Comparison of ENCODE assay signal across 28 mouse cellular contexts in genomic region chr2:173855296-173855695, GRCm38 (mm10).
A peak's percentile ranks its signal among the peaks of the same experiment; 100 is the strongest.
DNase-seq lines count a peak whose midpoint lies in the region; ATAC-seq lines count a peak whose summit lies in the region.
"Had no signal": no experiment of that assay in that cellular context is flagged by ENCODE, and none has a peak within 500 bp of the region (broad histone marks: within the 10 kb centered on the region; RNA-seq: fewer than 3 reads in every experiment).

No protein-coding gene starts in this region.

- no peak for ATAC-seq in forebrain, embryonic 11.5 days (replicated peaks; ENCODE audit: low FRiP score)
- no peak for ATAC-seq in forebrain, embryonic 15.5 days (replicated peaks)
- ATAC-seq in hindbrain, embryonic 13.5 days (ENCODE audit: low FRiP score): no peak
- ATAC-seq: forebrain, embryonic 14.5 days had no signal

- H3K4me3 ChIP-seq in forebrain, embryonic 11.5 days (ENCODE audit: low read depth, low read length): no peak overlapping the region
- no peak overlapping the region for H3K4me3 ChIP-seq in forebrain, embryonic 15.5 days
- no peak overlapping the region for H3K4me3 ChIP-seq in hindbrain, embryonic 13.5 days
- H3K4me3 ChIP-seq: embryonic facial prominence, embryonic 12.5 days; erythroblast, embryonic 14.5 days; heart, embryonic 12.5 days; left cerebral cortex, adult 2 months; liver, embryonic 13.5 days; neural tube, embryonic 12.5 days had no signal

- H3K27me3 ChIP-seq in forebrain, embryonic 11.5 days (ENCODE audit: control insufficient read depth, insufficient read depth, low read length): no peaks in the 10 kb centered on the region
- no peaks in the 10 kb centered on the region for H3K27me3 ChIP-seq in forebrain, embryonic 15.5 days
- no peaks in the 10 kb centered on the region for H3K27me3 ChIP-seq in hindbrain, embryonic 13.5 days
- H3K27me3 ChIP-seq: embryonic facial prominence, embryonic 12.5 days; heart, embryonic 12.5 days; liver, embryonic 13.5 days; neural tube, embryonic 12.5 days had no signal

- H3K9me3 ChIP-seq in forebrain, embryonic 11.5 days (ENCODE audit: control insufficient read depth, low read length): no peaks in the 10 kb centered on the region
- H3K9me3 ChIP-seq in forebrain, embryonic 15.5 days: no peaks in the 10 kb centered on the region
- H3K9me3 ChIP-seq in hindbrain, embryonic 13.5 days: no peaks in the 10 kb centered on the region
- H3K9me3 ChIP-seq: embryonic facial prominence, embryonic 12.5 days; heart, embryonic 12.5 days; liver, embryonic 13.5 days; neural tube, embryonic 12.5 days had no signal

- 80% methylated on average over 4 of the region's 4 CpGs for WGBS in forebrain, embryonic 11.5 days
- WGBS in forebrain, embryonic 15.5 days: 84% methylated on average over 4 of the region's 4 CpGs
- 83% methylated on average over 4 of the region's 4 CpGs for WGBS in hindbrain, embryonic 13.5 days

- no peak overlapping the region for H3K9ac ChIP-seq in forebrain, embryonic 11.5 days (ENCODE audit: low read length)
- no peak overlapping the region for H3K9ac ChIP-seq in forebrain, embryonic 15.5 days (replicated peaks)
- H3K9ac ChIP-seq in hindbrain, embryonic 13.5 days: no peak overlapping the region
- H3K9ac ChIP-seq: embryonic facial prominence, embryonic 12.5 days; heart, embryonic 12.5 days; liver, embryonic 13.5 days; neural tube, embryonic 12.5 days had no signal

- no peaks in the 10 kb centered on the region for H3K4me1 ChIP-seq in forebrain, embryonic 11.5 days (replicated peaks; ENCODE audit: control insufficient read depth, insufficient read depth, low read length)
- no peaks in the 10 kb centered on the region for H3K4me1 ChIP-seq in forebrain, embryonic 15.5 days
- H3K4me1 ChIP-seq in hindbrain, embryonic 13.5 days (replicated peaks): peaks cover 8% of the 10 kb centered on the region
- H3K4me1 ChIP-seq: heart, embryonic 12.5 days; liver, embryonic 13.5 days had no signal

- DNase-seq in forebrain, embryonic 11.5 days (ENCODE audit: low spot score): peak; percentile 39
- DNase-seq in CD4-positive helper T cell, adult 2 months (ENCODE audit: low read depth, low spot score): peak; percentile 59
- peak; percentile 15 for DNase-seq in naive thymus-derived CD4-positive, alpha-beta T cell, adult 2 months (ENCODE audit: low read depth)
- DNase-seq in thymus, postnatal 25 days: peak; percentile 51
- no peak for DNase-seq in kidney, postnatal 14 days
- DNase-seq: adrenal gland, adult 2 months; cerebellum, adult 11-12 months; cerebellum, postnatal 10 days; gastrocnemius, postnatal 14 days; heart, adult 18-20 months; heart, postnatal 10 days; kidney, adult 2 months; kidney, postnatal 4 days; layer of hippocampus, adult 9-11 months; liver, embryonic 13.5 days; lung, adult 2 months; lung, postnatal 14 days; right cerebral cortex, postnatal 25 days; spleen, adult 18-20 months had no signal

- no peak overlapping the region for H3K4me2 ChIP-seq in forebrain, embryonic 11.5 days (ENCODE audit: low read depth, low read length, severe bottlenecking)
- H3K4me2 ChIP-seq in forebrain, embryonic 15.5 days (replicated peaks): no peak overlapping the region
- H3K4me2 ChIP-seq in hindbrain, embryonic 13.5 days: no peak overlapping the region
- H3K4me2 ChIP-seq: embryonic facial prominence, embryonic 12.5 days; heart, embryonic 12.5 days; liver, embryonic 13.5 days; midbrain, embryonic 11.5 days; neural tube, embryonic 12.5 days had no signal

- H3K27ac ChIP-seq in forebrain, embryonic 11.5 days (ENCODE audit: low read depth, low read length): no peak overlapping the region
- H3K27ac ChIP-seq in forebrain, embryonic 15.5 days (replicated peaks): no peak overlapping the region
- no peak overlapping the region for H3K27ac ChIP-seq in hindbrain, embryonic 13.5 days
- H3K27ac ChIP-seq: embryonic facial prominence, embryonic 12.5 days; left cerebral cortex, adult 2 months; liver, embryonic 13.5 days; neural tube, embryonic 12.5 days had no signal

- no peaks in the 10 kb centered on the region for H3K36me3 ChIP-seq in forebrain, embryonic 11.5 days (ENCODE audit: control insufficient read depth, insufficient read depth, low read length)
- no peaks in the 10 kb centered on the region for H3K36me3 ChIP-seq in forebrain, embryonic 15.5 days
- H3K36me3 ChIP-seq in hindbrain, embryonic 13.5 days: no peaks in the 10 kb centered on the region
- H3K36me3 ChIP-seq: embryonic facial prominence, embryonic 12.5 days; heart, embryonic 12.5 days; liver, embryonic 13.5 days; neural tube, embryonic 12.5 days had no signal
